Mouse (Mus musculus): Measurements from ENCODE around the gene Gzmg.
"Not testable (repeated sequence)": the region's sequence is repeated elsewhere in the genome, so short reads cannot be mapped to it uniquely, and the experiment has no call there.

The Gzmg gene

DNA sequence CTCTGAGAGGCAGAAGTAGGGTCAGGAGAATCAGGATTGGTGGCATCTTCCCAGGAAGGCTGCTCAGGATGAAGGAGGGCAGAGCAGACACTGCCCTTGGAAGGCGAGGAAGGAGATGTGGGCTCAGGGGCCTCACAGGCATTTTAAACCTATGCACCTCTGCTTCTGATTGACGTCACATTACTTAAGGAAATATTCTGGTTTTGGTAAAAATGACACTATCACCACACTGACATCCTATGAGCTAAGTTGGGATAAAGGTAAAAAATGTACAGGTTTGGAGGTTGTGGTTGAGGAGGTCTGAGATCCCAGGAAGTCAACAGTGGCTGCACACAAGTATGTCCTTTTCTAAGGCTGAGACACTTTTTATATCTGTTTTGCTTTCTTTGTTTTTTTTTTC lies at the start of gene Gzmg:
Gene Gzmg, minus strand, starts transcription at position 101 of the 400 bp plus-strand sequence.
- DNase-seq (ENCODE audit: low spot score), result not testable (repeated sequence)

DNA sequence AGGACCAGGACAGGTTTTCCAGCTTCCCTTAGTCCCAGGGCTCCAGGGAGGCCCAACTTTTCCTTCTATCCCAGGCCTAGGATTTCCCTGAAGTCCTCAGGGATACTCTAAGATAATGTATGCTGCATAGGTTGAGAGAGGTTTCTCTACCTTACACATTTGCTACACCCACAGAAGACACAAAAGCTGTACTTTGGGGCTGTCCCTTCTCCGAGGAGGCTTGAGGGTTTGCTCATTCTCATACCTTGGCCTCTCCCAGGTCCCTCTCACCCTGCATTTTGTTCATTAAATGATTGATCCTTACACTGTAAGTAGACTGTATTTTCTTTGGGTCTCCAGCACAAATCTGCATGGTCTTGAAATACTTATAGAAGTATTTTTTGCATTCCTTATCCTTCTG lies 46.2 kb upstream of the Gzmg start:
- no peak for DNase-seq (ENCODE audit: low spot score)

DNA sequence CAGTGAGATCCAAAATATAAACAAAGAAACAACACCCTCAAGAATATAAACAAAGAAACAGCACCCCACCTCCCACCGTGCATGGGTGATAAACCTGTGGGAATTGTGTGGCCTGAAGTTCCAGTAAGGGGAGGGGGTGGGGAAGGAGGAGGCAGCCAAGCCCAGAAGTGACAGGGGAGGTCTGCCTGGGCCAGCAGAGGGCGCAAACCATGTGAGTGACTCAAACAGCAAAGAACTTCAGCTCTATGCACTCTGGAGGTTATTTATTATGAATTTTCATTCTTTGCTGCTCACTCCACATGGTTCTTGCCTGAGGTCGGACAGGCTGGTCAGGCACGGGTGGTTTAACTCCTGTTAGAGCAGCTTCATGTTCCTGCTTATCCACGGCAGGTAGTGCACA lies 45.6 kb upstream of the Gzmg start:
- DNase-seq (ENCODE audit: low spot score), result peak; percentile 77

DNA sequence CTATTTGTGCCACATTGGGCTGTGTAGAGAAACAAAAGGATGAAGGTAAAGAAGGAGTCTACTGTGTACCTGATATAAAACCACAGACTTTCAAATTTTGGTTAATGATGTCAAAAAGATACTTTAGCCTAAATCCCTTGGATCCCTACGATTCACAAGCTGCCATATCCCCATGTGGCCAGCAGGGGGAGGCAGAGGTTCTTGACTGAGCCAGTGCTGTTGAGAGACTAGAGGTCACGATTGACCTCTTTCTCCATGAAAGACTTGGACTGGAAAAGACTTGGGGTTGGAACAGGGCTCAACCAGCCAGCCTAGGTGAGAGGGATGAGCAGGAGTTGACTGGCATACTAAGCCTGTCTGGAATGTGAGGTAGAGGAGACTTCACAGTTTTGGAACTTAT lies 44.6 kb upstream of the Gzmg start:
- DNase-seq (ENCODE audit: low spot score), result peak; percentile 80

DNA sequence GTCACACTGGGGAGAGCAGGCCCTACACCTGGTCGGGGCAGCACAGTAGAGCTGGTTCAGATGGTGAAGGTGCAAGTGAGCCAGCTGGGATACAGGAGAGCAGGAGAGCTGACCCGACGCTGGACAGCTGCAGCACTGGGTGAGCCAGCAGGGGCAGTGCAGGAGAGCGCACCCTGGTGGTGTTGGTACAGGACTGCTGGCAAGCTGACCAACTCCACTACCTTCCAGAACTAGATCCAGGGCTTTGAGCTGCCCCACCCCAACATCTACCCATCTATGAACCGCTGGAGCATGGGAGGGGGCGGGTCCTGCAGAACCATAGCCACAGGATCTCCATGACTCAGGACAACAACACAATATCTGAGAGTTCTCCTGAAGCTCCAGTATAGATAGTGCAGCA lies 27.6 kb upstream of the Gzmg start:
- DNase-seq (ENCODE audit: low spot score), result peak; percentile 18

DNA sequence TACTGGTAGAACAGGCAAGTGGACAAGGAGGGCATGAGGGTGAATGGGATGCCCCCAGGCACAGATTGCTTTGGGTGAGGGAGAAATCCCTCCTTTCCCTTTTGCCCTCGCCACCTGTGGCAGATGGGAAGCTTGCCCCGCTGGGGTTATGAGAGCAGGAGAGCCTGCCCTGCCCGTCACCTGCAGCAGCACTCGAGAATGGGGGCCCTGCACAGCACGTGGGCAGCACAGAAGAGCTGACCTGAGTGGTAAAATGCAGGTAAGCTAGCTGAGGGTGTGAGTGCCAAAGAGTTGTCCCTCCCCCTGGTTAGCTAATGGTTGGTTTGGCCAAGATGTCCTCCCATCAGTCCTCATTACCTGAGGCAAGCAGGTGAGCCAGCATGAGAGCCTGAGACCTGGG lies 27.1 kb upstream of the Gzmg start:
- no peak for DNase-seq (ENCODE audit: low spot score)

DNA sequence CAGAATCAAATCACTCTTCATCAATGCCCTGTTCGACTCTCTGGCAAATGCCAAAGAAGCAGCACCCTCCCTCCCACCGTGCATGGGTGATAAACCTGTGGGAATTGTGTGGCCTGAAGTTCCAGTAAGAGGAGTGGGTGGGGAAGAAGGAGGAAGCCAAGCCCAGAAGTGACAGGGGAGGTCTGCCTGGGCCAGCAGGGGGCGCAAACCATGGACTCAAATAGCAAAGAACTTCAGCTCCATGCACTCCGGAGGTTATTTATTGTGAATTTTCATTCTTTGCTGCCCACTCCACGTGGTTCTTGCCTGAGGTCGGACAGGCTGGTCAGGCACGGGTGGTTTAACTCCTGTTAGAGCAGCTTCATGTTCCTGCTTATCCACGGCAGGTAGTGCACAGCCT lies 18.3 kb upstream of the Gzmg start:
- DNase-seq (ENCODE audit: low spot score), result peak; percentile 71

DNA sequence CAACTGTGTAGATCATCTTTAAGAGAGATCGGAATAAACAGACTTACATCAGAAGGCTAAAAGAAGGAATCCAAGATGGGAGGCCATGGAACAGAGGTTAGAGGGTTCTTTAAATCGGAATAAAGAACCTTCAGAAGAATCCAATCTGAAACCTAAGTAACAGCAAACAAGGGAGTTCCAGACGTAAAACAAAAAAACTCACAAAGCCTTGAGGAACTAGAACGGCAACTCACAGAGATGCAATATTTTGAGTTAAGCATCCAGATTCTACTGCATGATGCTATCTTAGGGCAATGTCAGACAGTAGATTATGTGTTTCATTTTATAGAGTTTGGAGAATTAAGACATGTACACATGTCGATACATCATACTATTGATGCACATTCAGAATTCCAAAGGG lies 15.1 kb upstream of the Gzmg start, which contains the start of gene Gzmn:
Gene Gzmn, minus strand, starts transcription at position 101 of the 400 bp plus-strand sequence.
- no peak for DNase-seq (ENCODE audit: low spot score)

DNA sequence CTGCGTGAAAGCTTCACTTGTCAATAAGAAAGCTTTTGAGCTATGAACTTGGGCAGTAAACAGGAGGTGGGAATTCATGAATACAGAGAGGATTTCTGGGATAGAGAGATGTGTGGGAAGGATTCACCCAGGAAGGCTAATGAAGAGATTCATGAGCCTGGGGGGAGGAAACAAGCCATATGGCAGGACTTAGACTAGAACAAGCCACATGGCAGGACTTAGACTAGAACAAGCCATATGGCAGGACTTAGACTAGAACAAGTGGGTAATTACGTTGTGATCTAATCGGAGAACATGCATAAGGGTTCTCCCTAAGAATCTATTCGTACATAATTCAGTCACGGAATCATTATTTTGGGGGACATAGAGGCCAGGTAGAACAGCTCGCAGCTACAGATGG lies 14.0 kb upstream of the Gzmg start:
- no peak for DNase-seq (ENCODE audit: low spot score)

DNA sequence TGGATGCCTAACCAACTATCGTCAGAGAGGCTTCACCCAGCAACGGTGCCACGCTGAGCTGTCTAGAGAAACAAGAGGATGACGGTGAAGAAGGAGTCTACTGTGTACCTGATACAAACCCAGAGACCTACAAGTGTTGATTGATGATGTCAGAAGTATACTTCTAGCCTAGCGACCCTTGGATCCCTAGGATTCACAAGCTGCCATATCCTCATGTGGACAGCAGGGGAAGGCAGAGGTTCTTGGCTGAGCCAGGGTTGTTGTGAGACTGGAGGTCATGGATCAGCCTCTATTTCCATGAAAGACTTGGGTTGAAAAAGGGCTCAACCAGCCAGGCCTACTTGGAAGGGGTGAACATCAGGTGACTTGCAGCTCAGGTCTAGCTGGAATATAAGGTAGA lies 13.4 kb upstream of the Gzmg start:
- no peak for DNase-seq (ENCODE audit: low spot score)

DNA sequence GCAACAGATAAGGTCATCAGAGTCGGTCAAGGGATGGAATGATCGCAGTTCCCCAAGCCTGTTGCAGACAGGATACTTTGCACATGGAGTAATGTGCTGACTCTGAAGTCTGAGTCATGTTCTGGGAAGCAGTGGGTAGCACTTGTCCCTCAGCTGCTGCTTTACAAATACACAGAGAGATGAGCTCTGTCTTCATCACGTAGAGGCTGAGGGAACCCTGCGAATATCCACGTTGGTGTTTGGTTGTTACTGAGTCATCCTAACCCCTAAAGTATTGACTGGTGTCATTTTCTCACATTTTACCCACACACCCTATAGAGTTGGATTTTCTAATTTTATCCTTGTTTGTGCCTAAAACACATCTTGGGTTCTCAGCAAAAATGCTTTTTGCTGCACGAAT lies 8.6 kb upstream of the Gzmg start:
- no peak for DNase-seq (ENCODE audit: low spot score)

DNA sequence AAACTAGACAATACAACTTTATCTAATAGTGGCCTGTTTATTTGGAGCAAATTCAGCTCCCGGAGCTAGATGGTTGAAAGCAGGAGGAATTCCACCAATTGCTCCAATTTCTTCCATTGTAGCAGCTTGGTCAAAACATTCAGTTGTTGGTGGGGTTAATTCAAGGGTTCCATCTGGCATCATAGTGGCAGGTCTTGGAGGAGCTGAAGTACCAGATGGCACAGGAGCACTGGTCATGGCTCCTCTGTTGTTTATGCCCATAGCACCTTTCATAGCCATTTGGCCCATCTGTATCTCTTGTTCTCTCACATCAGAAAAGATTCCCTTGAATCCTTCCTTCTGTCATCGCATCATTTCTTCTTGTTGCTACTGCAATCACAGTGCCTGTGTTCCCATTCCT lies 2.7 kb upstream of the Gzmg start:
- no peak for DNase-seq (ENCODE audit: low spot score)

DNA sequence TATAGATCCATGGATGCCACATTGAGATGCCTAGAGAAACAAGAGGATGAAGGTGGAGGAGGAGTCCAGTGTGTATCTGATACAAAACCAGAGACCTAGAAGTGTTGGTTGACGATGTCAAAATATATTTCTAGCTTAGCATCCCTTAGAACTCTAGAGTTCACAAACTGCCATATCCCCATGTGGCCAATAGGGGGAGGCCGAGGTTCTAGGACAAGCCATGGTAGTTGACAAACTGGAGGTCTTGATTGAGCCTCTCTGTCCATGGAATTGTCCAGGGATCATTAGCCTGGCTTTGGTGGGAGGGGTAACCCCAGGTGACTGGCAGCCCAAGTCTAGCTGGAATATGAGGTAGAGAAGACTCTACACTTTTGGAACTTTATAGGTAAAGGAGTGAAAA lies 4.0 kb downstream of the Gzmg start:
- DNase-seq (ENCODE audit: low spot score), result no peak

DNA sequence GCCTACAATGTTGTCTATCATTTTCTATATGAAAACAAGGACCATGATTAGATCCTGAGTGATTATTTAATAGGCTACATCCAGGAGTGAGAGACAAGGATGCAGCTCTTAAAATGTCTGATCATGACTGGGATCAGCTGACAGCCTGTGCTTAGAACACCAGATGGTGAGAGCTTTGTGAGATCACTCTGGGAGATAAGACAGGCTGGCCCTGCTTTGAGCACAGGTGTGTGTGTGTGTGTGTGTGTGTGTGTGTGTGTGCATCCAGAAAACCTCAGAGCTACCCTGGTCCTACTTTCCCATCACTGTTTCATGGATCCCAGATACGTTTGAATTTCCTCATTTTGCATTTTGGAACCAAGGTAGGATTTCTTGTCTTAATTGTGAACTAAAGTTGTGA lies 25.7 kb downstream of the Gzmg start:
- DNase-seq (ENCODE audit: low spot score), result not testable (repeated sequence)

DNA sequence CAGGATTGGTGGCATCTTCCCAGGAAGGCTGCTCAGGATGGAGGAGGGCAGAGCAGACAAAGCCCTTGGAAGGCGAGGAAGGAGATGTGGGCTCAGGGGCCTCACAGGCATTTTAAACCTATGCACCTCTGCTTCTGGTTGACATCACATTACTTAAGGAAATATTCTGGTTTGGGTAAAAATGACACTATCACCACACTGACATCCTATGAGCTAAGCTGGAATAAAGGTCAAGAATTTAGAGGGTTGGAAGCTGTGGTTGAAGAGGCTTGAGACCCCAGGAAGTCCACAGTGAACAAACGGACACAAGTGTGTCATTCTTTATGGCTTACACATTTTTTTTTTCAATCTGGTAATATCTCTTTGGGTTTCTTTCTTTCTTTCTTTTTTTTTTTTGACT lies 26.9 kb downstream of the Gzmg start, which contains the start of gene Gzmd:
Gene Gzmd, minus strand, starts transcription at position 101 of the 400 bp plus-strand sequence.
- DNase-seq (ENCODE audit: low spot score), result not testable (repeated sequence)

DNA sequence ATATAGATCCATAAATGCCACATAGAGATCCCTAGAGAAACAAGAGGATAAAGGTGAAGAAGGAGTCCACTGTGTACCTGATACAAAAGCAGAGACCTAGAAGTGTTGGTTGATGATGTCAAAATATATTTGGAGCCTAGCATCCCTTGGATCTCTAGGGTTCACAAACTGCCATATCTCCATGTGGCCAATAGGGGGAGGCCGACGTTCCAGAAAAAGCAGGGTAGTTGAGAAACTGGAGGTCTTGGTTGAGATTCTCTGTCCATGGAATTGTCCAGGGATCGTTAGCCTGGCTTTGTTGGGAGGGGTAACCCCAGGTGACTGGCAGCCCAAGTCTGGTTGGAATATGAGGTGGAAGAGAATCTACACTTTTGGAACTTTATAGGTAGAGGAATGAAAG lies 31.0 kb downstream of the Gzmg start:
- no peak for DNase-seq (ENCODE audit: low spot score)

DNA sequence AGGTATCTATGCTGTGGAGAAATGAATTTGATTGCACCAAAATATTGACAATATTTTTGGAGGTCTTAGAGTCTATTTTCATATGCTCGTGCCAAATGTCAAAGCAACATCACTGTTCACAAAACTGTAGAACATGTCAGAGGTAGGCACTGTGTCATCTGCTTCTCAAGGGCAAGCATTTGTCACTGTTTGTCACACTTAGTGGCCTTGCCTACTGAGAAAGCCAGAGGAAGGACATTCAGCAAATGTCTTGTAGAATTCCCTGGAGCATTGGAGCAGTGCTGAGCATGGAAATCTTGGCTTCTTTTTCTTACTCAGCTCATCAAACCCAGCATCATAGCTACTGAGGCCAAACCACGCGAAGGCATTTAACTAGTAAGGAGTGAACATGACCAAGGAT lies 35.9 kb downstream of the Gzmg start:
- DNase-seq (ENCODE audit: low spot score), result no peak

DNA sequence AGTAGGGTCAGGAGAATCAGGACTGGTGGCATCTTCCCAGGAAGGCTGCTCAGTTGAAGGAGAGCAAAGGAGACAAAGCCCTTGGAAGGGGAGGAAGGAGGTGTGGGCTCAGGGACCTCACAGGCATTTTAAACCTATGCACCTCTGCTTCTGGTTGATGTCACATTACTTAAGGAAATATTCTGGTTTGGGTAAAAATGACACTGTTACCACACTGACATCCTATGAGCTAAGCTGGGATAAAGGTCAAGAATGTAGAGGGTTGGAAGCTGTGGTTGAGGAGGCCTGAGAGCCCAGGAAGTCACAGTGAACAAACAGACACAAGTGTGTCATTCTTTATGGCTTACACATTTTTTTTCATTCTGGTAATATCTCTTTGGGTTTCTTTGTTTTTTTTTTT lies 38.9 kb downstream of the Gzmg start, which contains the start of gene Gzme:
Gene Gzme, minus strand, starts transcription at position 101 of the 400 bp plus-strand sequence.
- DNase-seq (ENCODE audit: low spot score), result no peak

DNA sequence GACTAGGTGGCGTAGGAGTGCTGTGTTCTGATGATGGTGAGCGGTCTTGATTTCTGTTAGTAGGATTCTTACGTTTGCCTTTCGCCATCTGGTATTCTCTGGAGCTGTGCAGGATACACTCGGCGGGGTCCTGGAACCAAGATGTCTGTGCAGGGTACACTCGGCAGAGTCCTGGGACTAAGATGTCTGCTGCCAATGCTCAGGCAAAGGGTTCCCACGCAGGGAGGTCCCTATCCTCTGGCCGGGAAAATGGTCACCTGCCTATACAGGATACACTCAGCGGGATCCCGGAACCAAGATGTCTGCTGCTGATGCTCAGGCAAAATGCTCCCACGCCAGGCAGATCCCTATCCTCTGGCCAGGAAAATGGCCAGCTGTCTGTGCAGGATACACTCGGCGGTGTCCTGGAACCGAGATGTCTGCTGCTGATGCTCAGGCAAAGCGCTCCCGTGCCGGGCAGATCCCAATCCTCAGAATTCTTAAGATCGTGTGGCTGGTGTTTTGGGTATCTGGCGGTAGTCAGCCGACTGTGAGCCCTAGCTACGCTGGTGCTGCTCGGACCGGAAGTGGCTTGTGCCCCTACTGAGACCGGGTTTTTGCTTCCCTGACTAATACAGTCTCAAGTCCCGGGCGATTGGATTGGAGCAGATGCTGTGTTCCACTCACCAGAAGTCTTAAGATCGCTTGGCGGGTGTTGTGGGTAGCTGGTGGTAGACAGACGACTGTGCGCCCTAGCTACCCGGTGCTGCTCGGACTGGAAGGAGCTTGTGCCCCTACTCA lies 43.7 kb downstream of the Gzmg start:
- not testable (repeated sequence) for DNase-seq (ENCODE audit: low spot score)

Measured in embryo, embryonic 10 days (tissue).